Mouse (Mus musculus) kidney, adult 2 months (tissue): ENCODE results near the gene H2-Eb2. TPM values are rescaled to one million over a fixed set of nuclear protein-coding genes. Genes with fewer than 3 reads are reported as not detected.

Experiments used
- DNase-seq: peaks from one replicate; pipeline ENCODE4 v3.0.0; 2021
- H3K27ac ChIP-seq: fragments of 200-500 bp; 2 replicates; pipeline ENCODE4 v1.5.1; 2012; ENCODE audit warnings: low read depth, low read length, control low read depth, inconsistent platforms; ENCODE audit not compliant: insufficient read depth
- H3K27me3 ChIP-seq: fragments of 200-500 bp; replicated peaks from 2 replicates; pipeline ENCODE4 v1.6.1; 2012; ENCODE audit warnings: mild to moderate bottlenecking, moderate library complexity, low read length, inconsistent platforms; ENCODE audit not compliant: control insufficient read depth, insufficient read depth
- H3K36me3 ChIP-seq: fragments of 200-500 bp; 2 replicates; pipeline ENCODE4 v1.6.1; 2012; ENCODE audit warnings: mild to moderate bottlenecking, moderate library complexity, low read length, inconsistent platforms; ENCODE audit not compliant: control insufficient read depth, insufficient read depth
- H3K4me1 ChIP-seq: fragments of 200-500 bp; 2 replicates; pipeline ENCODE4 v1.6.1; 2011; ENCODE audit warnings: low read length; ENCODE audit not compliant: control insufficient read depth, insufficient read depth
- H3K4me3 ChIP-seq: fragments of 200-500 bp; 2 replicates; pipeline ENCODE4 v1.5.1; 2011; ENCODE audit warnings: mild to moderate bottlenecking, low read depth, low read length, control low read depth; ENCODE audit not compliant: insufficient read depth
- CTCF ChIP-seq: fragments of 200-500 bp; conservative IDR thresholded peaks from 2 replicates; pipeline ENCODE4 v1.5.1; 2011; ENCODE audit warnings: low read depth, mild to moderate bottlenecking, control low read depth, low read length, moderate library complexity, mixed read lengths; ENCODE audit not compliant: insufficient read depth, insufficient read length
- POLR2A ChIP-seq: fragments of 200-500 bp; IDR thresholded peaks from one replicate; pipeline ENCODE4 v1.6.1; 2011; ENCODE audit warnings: low read depth, low read length, control low read depth
- whole genome bisulfite sequencing: fragments of 180-500 bp; shearing (Covaris S2); methylation state at CpG from one replicate; pipeline ENCODE4 v1.1.7; 2018; 5-methylcytosine and 5-hydroxymethylcytosine counted together
- polyA plus RNA-seq: library from polyadenylated mRNA; depleted of rRNA; stranded (reverse); fragments of >200 nt; gene quantifications from 2 replicates; pipeline ENCODE4 v1.2.3, GENCODE M21; 2012

Gene H2-Eb2
- polyA plus RNA-seq, 1 experiment, result 0.78 TPM

GRCm38 (mm10) chr17:34354539-34354938 lies 29.1 kb downstream of the H2-Eb2 start, which contains the start of gene Btnl2:
Gene Btnl2, plus strand, starts transcription at chr17:34354822.
- Histone ChIP-seq H3K4me3 (no peak within 1 kb of the TSS), H3K4me1 (no peaks in the 10 kb centered on the region), H3K27ac (no peak within 1 kb of the TSS), H3K36me3 (no peaks in the 10 kb centered on the region), H3K27me3 (no peaks in the 10 kb centered on the region)
- TF ChIP-seq POLR2A (no peak), CTCF (no peak)
- 84% methylated on average over 5 of the region's 5 CpGs for WGBS
- no peak for DNase-seq

- Histone ChIP-seq H3K27me3 (no peaks in the 10 kb centered on the region), H3K4me1 (no peaks in the 10 kb centered on the region), H3K36me3 (no peaks in the 10 kb centered on the region), H3K27ac (no peak overlapping the region), H3K4me3 (no peak overlapping the region)
- no peak for DNase-seq
- WGBS, result 67% methylated on average over 1 of the region's 1 CpGs
- TF ChIP-seq POLR2A, result no peak
- no peak for TF ChIP-seq CTCF
These were observed 29.5 kb downstream of the H2-Eb2 start for GRCm38 (mm10) chr17:34354940-34355339.

GRCm38 (mm10) chr17:34362954-34363546 lies 37.6 kb downstream of the H2-Eb2 start:
- Histone ChIP-seq H3K27me3 (no peaks in the 10 kb centered on the region), H3K4me1 (no peaks in the 10 kb centered on the region), H3K27ac (no peak overlapping the region), H3K4me3 (no peak overlapping the region), H3K36me3 (no peaks in the 10 kb centered on the region)
- TF ChIP-seq CTCF, result no peak
- no peak for TF ChIP-seq POLR2A
- DNase-seq, result no peak
- 81% methylated on average over 15 of the region's 15 CpGs for WGBS

GRCm38 (mm10) chr17:34363676-34364310 lies 38.3 kb downstream of the H2-Eb2 start:
- H3K27ac ChIP-seq, result no peak overlapping the region
- no peak for TF ChIP-seq CTCF
- no peak for TF ChIP-seq POLR2A
- 79% methylated on average over 3 of the region's 3 CpGs for WGBS
- no peak for DNase-seq
- H3K4me1 ChIP-seq, result no peaks in the 10 kb centered on the region
- no peak overlapping the region for H3K4me3 ChIP-seq
- no peaks in the 10 kb centered on the region for H3K36me3 ChIP-seq
- no peaks in the 10 kb centered on the region for H3K27me3 ChIP-seq

GRCm38 (mm10) chr17:34365031-34365430 lies 39.6 kb downstream of the H2-Eb2 start:
- H3K27me3 ChIP-seq, result no peaks in the 10 kb centered on the region
- no peak for DNase-seq
- TF ChIP-seq POLR2A (no peak), CTCF (no peak)
- H3K36me3 ChIP-seq, result no peaks in the 10 kb centered on the region
- H3K27ac ChIP-seq, result no peak overlapping the region
- 52% methylated on average over 10 of the region's 10 CpGs for WGBS
- H3K4me1 ChIP-seq, result no peaks in the 10 kb centered on the region
- no peak overlapping the region for H3K4me3 ChIP-seq

- no peaks in the 10 kb centered on the region for H3K36me3 ChIP-seq
- no peak overlapping the region for H3K4me3 ChIP-seq
- no peaks in the 10 kb centered on the region for H3K27me3 ChIP-seq
- H3K4me1 ChIP-seq, result no peaks in the 10 kb centered on the region
- TF ChIP-seq POLR2A (no peak), CTCF (no peak)
- H3K27ac ChIP-seq, result no peak overlapping the region
- WGBS, result 77% methylated on average over 4 of the region's 4 CpGs
- no peak for DNase-seq
These were observed 45.1 kb downstream of the H2-Eb2 start for GRCm38 (mm10) chr17:34370563-34370962.

GRCm38 (mm10) chr17:34373055-34373709 lies 47.7 kb downstream of the H2-Eb2 start:
- H3K27ac ChIP-seq, result no peak overlapping the region
- no peaks in the 10 kb centered on the region for H3K36me3 ChIP-seq
- no peak for DNase-seq
- H3K4me3 ChIP-seq, result no peak overlapping the region
- TF ChIP-seq POLR2A, result no peak
- TF ChIP-seq CTCF, result no peak
- H3K27me3 ChIP-seq, result no peaks in the 10 kb centered on the region
- WGBS, result 62% methylated on average over 6 of the region's 6 CpGs
- H3K4me1 ChIP-seq, result no peaks in the 10 kb centered on the region
